In genomic region chr3:50982649-50983048, GRCm38 (mm10) we compare ENCODE assay signal across 15 mouse cellular contexts.
DNase-seq lines count a peak whose midpoint lies in the region; ATAC-seq lines count a peak whose summit lies in the region.
"Had no signal": no experiment of that assay in that cellular context is flagged by ENCODE, and none has a peak within 500 bp of the region (broad histone marks: within the 10 kb centered on the region; RNA-seq: fewer than 3 reads in every experiment).

No protein-coding gene starts in this region.

- H3K4me3 ChIP-seq in hindbrain, embryonic 10.5 days = no peak overlapping the region
- H3K4me3 ChIP-seq in hindbrain, embryonic 14.5 days (replicated peaks; ENCODE audit: low read length) = no peak overlapping the region
- no peak overlapping the region for H3K4me3 ChIP-seq in forebrain, embryonic 16.5 days (replicated peaks; ENCODE audit: low read length)
- H3K4me3 ChIP-seq in limb, embryonic 11.5 days (ENCODE audit: low read depth, low read length) = no peak overlapping the region
- no peak overlapping the region for H3K4me3 ChIP-seq in midbrain, embryonic 15.5 days
- H3K4me3 ChIP-seq: liver, embryonic 15.5 days; neural tube, embryonic 12.5 days had no signal

- H3K27ac ChIP-seq in hindbrain, embryonic 10.5 days = peak overlapping the region; percentile 50
- H3K27ac ChIP-seq in hindbrain, embryonic 14.5 days = no peak overlapping the region
- 0 out of 2 replicates have a peak overlapping the region, but pooled peaks have one; percentile 16 for H3K27ac ChIP-seq in forebrain, embryonic 16.5 days (ENCODE audit: low read length)
- no peak overlapping the region for H3K27ac ChIP-seq in limb, embryonic 11.5 days (replicated peaks; ENCODE audit: low read depth, low read length)
- peak overlapping the region; percentile 41; the same call in 1 of the 2 replicates for H3K27ac ChIP-seq in midbrain, embryonic 15.5 days
- H3K27ac ChIP-seq: liver, embryonic 15.5 days; neural tube, embryonic 12.5 days; stomach, postnatal 0 days had no signal

- ATAC-seq in hindbrain, embryonic 14.5 days (ENCODE audit: low FRiP score) = no peak
- no peak for ATAC-seq in forebrain, embryonic 16.5 days
- no peak; the same call in 1 of the 2 replicates for ATAC-seq in limb, embryonic 11.5 days (ENCODE audit: insufficient number of reproducible peaks, low FRiP score, low TSS enrichment, low read depth)
- ATAC-seq in midbrain, embryonic 15.5 days (replicated peaks) = 0 out of 2 replicates have a peak, but pooled peaks have one; percentile 35
- ATAC-seq: hindbrain, embryonic 16.5 days had no signal

- 65% methylated on average over 9 of the region's 9 CpGs for WGBS in hindbrain, embryonic 10.5 days
- WGBS in hindbrain, embryonic 14.5 days = 47% methylated on average over 9 of the region's 9 CpGs
- 60% methylated on average over 9 of the region's 9 CpGs for WGBS in forebrain, embryonic 16.5 days
- 8% methylated on average over 9 of the region's 9 CpGs for WGBS in limb, embryonic 11.5 days
- 34% methylated on average over 9 of the region's 9 CpGs for WGBS in midbrain, embryonic 15.5 days

- intact Hi-C loops in gastrocnemius, postnatal 14 days (cut with DNase I; ENCODE audit: low total_unique reads) = no loop called here

- no peaks in the 10 kb centered on the region for H3K27me3 ChIP-seq in hindbrain, embryonic 10.5 days (ENCODE audit: insufficient read depth, poor library complexity, severe bottlenecking)
- no peaks in the 10 kb centered on the region for H3K27me3 ChIP-seq in hindbrain, embryonic 14.5 days (ENCODE audit: control insufficient read depth, insufficient read depth, low read length)
- no peaks in the 10 kb centered on the region for H3K27me3 ChIP-seq in forebrain, embryonic 16.5 days (replicated peaks; ENCODE audit: control insufficient read depth, insufficient read depth, low read length)
- no peaks in the 10 kb centered on the region for H3K27me3 ChIP-seq in limb, embryonic 11.5 days (ENCODE audit: control insufficient read depth, insufficient read depth, low read length)
- H3K27me3 ChIP-seq in midbrain, embryonic 15.5 days (replicated peaks) = no peaks in the 10 kb centered on the region
- H3K27me3 ChIP-seq: liver, embryonic 15.5 days; neural tube, embryonic 12.5 days had no signal

- no peak for DNase-seq in hindbrain, embryonic 10.5 days (ENCODE audit: low spot score)
- DNase-seq in hindbrain, embryonic 14.5 days (ENCODE audit: low spot score) = no peak
- DNase-seq in limb, embryonic 11.5 days (ENCODE audit: low spot score) = peak; percentile 30
- no peak for DNase-seq in left cerebral cortex, adult 11 months (ENCODE audit: low spot score)
- DNase-seq in gastrocnemius, postnatal 14 days = no peak
- DNase-seq: kidney, adult 2 months; lung, postnatal 14 days; right cerebral cortex, postnatal 25 days; thymus, postnatal 14 days had no signal

- no peak overlapping the region for H3K4me2 ChIP-seq in hindbrain, embryonic 14.5 days (replicated peaks)
- no peak overlapping the region for H3K4me2 ChIP-seq in forebrain, embryonic 16.5 days (ENCODE audit: low read length)
- no peak overlapping the region for H3K4me2 ChIP-seq in limb, embryonic 11.5 days (ENCODE audit: low read depth, severe bottlenecking)
- no peak overlapping the region for H3K4me2 ChIP-seq in midbrain, embryonic 15.5 days
- H3K4me2 ChIP-seq: liver, embryonic 15.5 days; neural tube, embryonic 12.5 days had no signal

- H3K9ac ChIP-seq in hindbrain, embryonic 14.5 days = no peak overlapping the region
- H3K9ac ChIP-seq in forebrain, embryonic 16.5 days (replicated peaks; ENCODE audit: low read depth, low read length) = no peak overlapping the region
- no peak overlapping the region for H3K9ac ChIP-seq in limb, embryonic 11.5 days (ENCODE audit: low read length)
- no peak overlapping the region for H3K9ac ChIP-seq in midbrain, embryonic 15.5 days
- H3K9ac ChIP-seq: liver, embryonic 15.5 days; neural tube, embryonic 12.5 days had no signal

- no peaks in the 10 kb centered on the region for H3K9me3 ChIP-seq in hindbrain, embryonic 10.5 days
- no peaks in the 10 kb centered on the region for H3K9me3 ChIP-seq in hindbrain, embryonic 14.5 days (ENCODE audit: control insufficient read depth, low read length)
- H3K9me3 ChIP-seq in forebrain, embryonic 16.5 days (ENCODE audit: control insufficient read depth, low read length) = no peaks in the 10 kb centered on the region
- H3K9me3 ChIP-seq in limb, embryonic 11.5 days (ENCODE audit: control insufficient read depth, low read length) = no peaks in the 10 kb centered on the region
- H3K9me3 ChIP-seq in midbrain, embryonic 15.5 days = no peaks in the 10 kb centered on the region
- H3K9me3 ChIP-seq: liver, embryonic 15.5 days; neural tube, embryonic 12.5 days had no signal

- H3K36me3 ChIP-seq in hindbrain, embryonic 10.5 days = no peaks in the 10 kb centered on the region
- no peaks in the 10 kb centered on the region for H3K36me3 ChIP-seq in hindbrain, embryonic 14.5 days (replicated peaks; ENCODE audit: control insufficient read depth, insufficient read depth)
- no peaks in the 10 kb centered on the region for H3K36me3 ChIP-seq in forebrain, embryonic 16.5 days (ENCODE audit: control insufficient read depth, insufficient read depth)
- no peaks in the 10 kb centered on the region for H3K36me3 ChIP-seq in limb, embryonic 11.5 days (ENCODE audit: control insufficient read depth, insufficient read depth, low read length)
- H3K36me3 ChIP-seq in midbrain, embryonic 15.5 days (replicated peaks) = no peaks in the 10 kb centered on the region
- H3K36me3 ChIP-seq: liver, embryonic 15.5 days; neural tube, embryonic 12.5 days had no signal

- peaks cover 34% of the 10 kb centered on the region for H3K4me1 ChIP-seq in hindbrain, embryonic 10.5 days (replicated peaks)
- no peaks in the 10 kb centered on the region for H3K4me1 ChIP-seq in hindbrain, embryonic 14.5 days (replicated peaks; ENCODE audit: control insufficient read depth, insufficient read depth, low read length)
- H3K4me1 ChIP-seq in forebrain, embryonic 16.5 days (replicated peaks; ENCODE audit: control insufficient read depth, insufficient read depth, low read length) = peaks cover 13% of the 10 kb centered on the region
- H3K4me1 ChIP-seq in limb, embryonic 11.5 days (ENCODE audit: control insufficient read depth, insufficient read depth, low read length) = peaks cover 8% of the 10 kb centered on the region; the same call in 1 of the 2 replicates
- H3K4me1 ChIP-seq in midbrain, embryonic 15.5 days = peaks cover 10% of the 10 kb centered on the region
- H3K4me1 ChIP-seq: liver, embryonic 15.5 days had no signal

Comparison
In these comparisons a context has a peak if more than half of its experiments do, and no peak if none do; other contexts are left out.
1. H3K27ac ChIP-seq: peak in hindbrain, embryonic 10.5 days (single experiment), forebrain, embryonic 16.5 days (single experiment) and midbrain, embryonic 15.5 days (single experiment); none in hindbrain, embryonic 14.5 days (single experiment) and limb, embryonic 11.5 days (single experiment).